Comparison of ENCODE assay signal across 26 mouse cellular contexts in genomic region chr14:9517651-9518050, GRCm38 (mm10).
DNase-seq lines count a peak whose midpoint lies in the region; TF ChIP-seq lines count a peak whose summit lies in the region.
"Had no signal": no experiment of that assay in that cellular context is flagged by ENCODE, and none has a peak within 500 bp of the region (broad histone marks: within the 10 kb centered on the region; RNA-seq: fewer than 3 reads in every experiment).

No protein-coding gene starts in this region.

- peak overlapping the region; percentile 65 for H3K27ac ChIP-seq in layer of hippocampus, adult 2 months
- H3K27ac ChIP-seq: embryonic facial prominence, embryonic 12.5 days; gastrocnemius, adult 2 months; heart, adult 2 months; heart, embryonic 13.5 days; hindbrain, embryonic 15.5 days; kidney, embryonic 15.5 days; left cerebral cortex, adult 2 months; limb, embryonic 13.5 days; lung, embryonic 15.5 days; neural tube, embryonic 13.5 days had no signal

- DNase-seq in right cerebral cortex, adult 2 months (ENCODE audit: low spot score in 2 of 2): peak; percentile 15 to 21
- no peak for DNase-seq in right cerebral cortex, postnatal 25 days
- DNase-seq in layer of hippocampus, adult 2 months (ENCODE audit: low spot score in 2 of 2): peak; percentile 48 to 61
- DNase-seq in layer of hippocampus, postnatal 14 days (ENCODE audit: low spot score in 2 of 2): peak; percentile 29 to 55
- DNase-seq in heart, adult 9 months (ENCODE audit: low spot score in 2 of 2): no peak
- DNase-seq in gastrocnemius, postnatal 36 days: no peak
- DNase-seq: adrenal gland, adult 2 months; adrenal gland, postnatal 36 days; B cell, adult 2 months; cerebellum, adult 8-10 months; cerebellum, postnatal 36 days; embryo, embryonic 11 days; gastrocnemius, adult 2 months; heart, adult 2 months; heart, postnatal 10 days; kidney, adult 11 months; kidney, postnatal 25 days; retina, postnatal 1 day had no signal

- TF ChIP-seq CTCF in layer of hippocampus, adult 2 months (conservative IDR thresholded peaks at IDR 0.05): no peak

- intact Hi-C loops in gastrocnemius, postnatal 36 days (cut with DNase I): no loop called here

- no peak overlapping the region for H3K4me3 ChIP-seq in layer of hippocampus, adult 2 months
- H3K4me3 ChIP-seq: embryonic facial prominence, embryonic 12.5 days; gastrocnemius, adult 2 months; heart, adult 2 months; heart, embryonic 13.5 days; hindbrain, embryonic 15.5 days; kidney, embryonic 15.5 days; left cerebral cortex, adult 2 months; limb, embryonic 13.5 days; lung, embryonic 15.5 days; neural tube, embryonic 13.5 days had no signal

Comparison
In these comparisons a context has a peak if more than half of its experiments do, and no peak if none do; other contexts are left out.
1. DNase-seq: peak in right cerebral cortex, adult 2 months (2 of 2), layer of hippocampus, adult 2 months (2 of 2) and layer of hippocampus, postnatal 14 days (2 of 2); none in right cerebral cortex, postnatal 25 days (single experiment), heart, adult 9 months (0 of 2) and gastrocnemius, postnatal 36 days (0 of 2).